Mouse (Mus musculus): Measurements from ENCODE around the gene Gpc6.

GRCm38 (mm10) chr14:117015333-117015922 is 90.3 kb downstream of the Gpc6 start:
- no peak for TF ChIP-seq CTCF (IDR thresholded peaks at IDR 0.05; ENCODE audit: low read depth)
- no peak for TF ChIP-seq EP300 (optimal IDR thresholded peaks at IDR 0.05)

All from stomach, postnatal 0 days (tissue).